Mouse (Mus musculus): ENCODE measurements around the gene Klhdc4.

Gene Klhdc4

GRCm38 (mm10) chr8:121809524-121810155 lies 19.7 kb downstream of the Klhdc4 start:
- DNase-seq (ENCODE audit: low read depth in 2 of 2, low spot score in 2 of 2) = no peak

DNA sequence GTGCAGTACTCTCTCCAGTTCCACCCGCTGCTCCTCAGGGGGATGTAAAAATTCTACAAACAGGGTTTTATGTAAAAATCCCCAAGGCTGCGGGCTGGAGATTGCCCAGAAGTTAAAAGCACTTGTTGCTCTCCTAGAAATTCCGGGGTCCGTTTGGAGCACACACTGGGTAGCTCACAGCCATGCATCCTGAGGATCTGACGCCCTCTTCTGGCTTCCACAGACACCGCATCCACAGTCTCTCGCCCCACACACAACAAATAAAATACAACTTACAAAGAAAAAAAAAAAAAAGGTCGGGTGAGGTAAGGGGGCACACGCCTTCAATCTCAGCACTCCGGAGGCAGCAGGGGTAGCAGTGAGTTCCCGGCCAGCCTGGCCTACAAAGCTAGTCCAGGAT lies 21.3 kb downstream of the Klhdc4 start:
- DNase-seq (ENCODE audit: low read depth in 2 of 2, low spot score in 2 of 2) = no peak

- no peak for DNase-seq (ENCODE audit: low read depth in 2 of 2, low spot score in 2 of 2)
Observed at GRCm38 (mm10) chr8:121806126-121806525, 23.2 kb downstream of the Klhdc4 start.

- no peak for DNase-seq (ENCODE audit: low read depth in 2 of 2, low spot score in 2 of 2)
Observed at GRCm38 (mm10) chr8:121804829-121805228, 24.5 kb downstream of the Klhdc4 start.

GRCm38 (mm10) chr8:121798401-121798800 lies 31.0 kb downstream of the Klhdc4 start:
- DNase-seq (ENCODE audit: low read depth in 2 of 2, low spot score in 2 of 2) = no peak

DNA sequence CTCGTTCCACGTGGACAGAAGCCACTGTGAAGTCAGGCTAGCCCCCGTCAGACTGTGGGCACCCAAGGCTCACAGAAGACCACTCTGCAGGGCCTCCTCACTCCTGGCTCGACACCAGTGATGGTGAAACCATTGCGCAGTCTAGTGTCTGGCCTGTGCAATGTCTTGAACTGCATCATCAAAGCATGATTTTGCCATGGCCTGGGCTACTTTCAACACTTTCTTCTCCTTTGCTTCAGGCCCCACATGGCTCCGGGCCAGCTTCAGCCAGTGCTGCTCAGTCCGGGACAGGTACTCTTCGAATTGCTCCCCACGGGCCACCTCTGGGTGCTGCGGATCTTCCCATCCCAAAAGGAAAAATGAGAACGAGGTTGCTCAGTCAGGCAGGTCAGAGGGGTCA lies 33.0 kb downstream of the Klhdc4 start:
- no peak for DNase-seq (ENCODE audit: low read depth in 2 of 2, low spot score in 2 of 2)

- DNase-seq (ENCODE audit: low read depth in 2 of 2, low spot score in 2 of 2) = no peak
Observed at GRCm38 (mm10) chr8:121795461-121795860, 33.9 kb downstream of the Klhdc4 start.

DNA sequence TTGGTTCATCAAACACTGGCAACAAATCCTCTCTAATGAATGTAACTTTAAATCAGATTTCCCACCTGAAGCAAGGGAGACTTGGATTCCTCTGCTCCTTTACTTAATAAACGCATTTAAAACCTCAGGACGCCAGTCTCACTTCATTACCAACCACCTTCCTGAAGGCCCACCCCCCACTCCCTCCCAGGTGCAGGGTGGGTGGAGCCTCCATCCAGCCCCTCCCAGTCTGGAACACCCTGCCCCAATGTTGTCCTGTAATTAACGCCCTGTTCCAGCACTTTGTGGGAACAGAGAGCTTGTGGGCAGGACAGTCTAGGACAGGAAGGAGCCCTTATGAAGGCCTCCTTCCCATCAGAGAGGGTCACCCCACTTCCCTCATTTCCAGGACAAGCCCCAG lies 35.2 kb downstream of the Klhdc4 start:
- no peak for DNase-seq (ENCODE audit: low read depth in 2 of 2, low spot score in 2 of 2)

DNA sequence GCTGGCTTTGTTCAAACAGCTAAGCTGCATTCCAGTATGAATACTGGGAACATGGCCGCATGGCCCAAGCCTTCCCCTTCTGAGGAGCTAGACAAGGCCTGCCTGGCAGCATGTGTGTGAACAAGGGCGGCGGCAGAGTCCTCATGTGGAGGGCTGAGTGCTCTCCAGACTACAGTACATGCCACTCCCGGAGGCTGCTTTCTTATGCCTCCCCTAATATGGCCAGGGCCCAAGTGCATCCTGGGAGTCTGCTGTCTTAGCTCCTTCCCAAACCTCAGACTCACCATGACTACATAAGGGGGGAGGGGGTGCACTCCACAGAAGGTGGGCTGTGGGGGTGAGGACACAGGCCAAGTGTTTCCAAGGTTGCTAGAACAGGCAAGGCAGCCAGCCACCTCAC lies 36.7 kb downstream of the Klhdc4 start:
- no peak for DNase-seq (ENCODE audit: low read depth in 2 of 2, low spot score in 2 of 2)

DNA sequence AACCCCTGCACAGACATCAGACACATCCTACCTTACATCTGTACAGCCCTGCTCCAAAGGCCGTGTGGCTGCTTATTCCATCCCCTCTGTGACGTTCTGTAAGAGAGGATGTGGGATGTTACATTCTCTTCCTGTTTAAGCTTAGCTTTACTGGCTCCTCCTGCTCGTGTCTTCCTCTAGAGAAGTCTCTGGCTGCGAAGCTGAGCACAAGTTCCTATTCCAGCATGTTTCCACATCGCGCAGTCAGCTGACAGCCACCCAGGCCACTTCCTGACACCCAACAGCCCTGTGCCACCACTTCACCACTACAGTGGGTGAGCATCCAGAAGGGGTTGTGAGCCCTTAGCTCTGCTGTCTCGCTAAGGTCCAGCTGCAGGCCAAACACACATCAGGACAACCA lies 37.2 kb downstream of the Klhdc4 start:
- DNase-seq (ENCODE audit: low read depth in 2 of 2, low spot score in 2 of 2) = no peak

DNA sequence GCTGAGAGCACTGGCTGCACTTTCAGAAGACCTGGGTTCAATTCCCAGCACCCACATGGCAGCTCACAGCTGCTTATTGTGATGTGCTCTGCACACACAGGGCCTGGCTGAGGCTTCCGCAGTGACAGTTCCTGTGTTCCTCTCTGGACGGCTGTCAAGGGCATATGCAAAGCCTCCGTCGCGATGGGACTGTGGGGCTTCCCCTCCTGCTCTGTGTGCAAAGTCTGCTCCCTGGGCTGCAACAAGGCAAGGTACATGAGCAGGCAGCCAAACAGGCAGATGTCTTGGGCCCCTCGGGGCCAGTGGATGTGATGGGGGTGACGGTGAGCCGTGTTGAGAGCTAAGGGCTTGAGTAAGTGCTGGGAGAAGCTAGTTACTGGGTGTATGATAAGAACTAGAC lies 40.6 kb downstream of the Klhdc4 start:
- no peak for DNase-seq (ENCODE audit: low read depth in 2 of 2, low spot score in 2 of 2)

GRCm38 (mm10) chr8:121786542-121786941 lies 42.8 kb downstream of the Klhdc4 start:
- DNase-seq (ENCODE audit: low read depth in 2 of 2, low spot score in 2 of 2) = no peak

DNA sequence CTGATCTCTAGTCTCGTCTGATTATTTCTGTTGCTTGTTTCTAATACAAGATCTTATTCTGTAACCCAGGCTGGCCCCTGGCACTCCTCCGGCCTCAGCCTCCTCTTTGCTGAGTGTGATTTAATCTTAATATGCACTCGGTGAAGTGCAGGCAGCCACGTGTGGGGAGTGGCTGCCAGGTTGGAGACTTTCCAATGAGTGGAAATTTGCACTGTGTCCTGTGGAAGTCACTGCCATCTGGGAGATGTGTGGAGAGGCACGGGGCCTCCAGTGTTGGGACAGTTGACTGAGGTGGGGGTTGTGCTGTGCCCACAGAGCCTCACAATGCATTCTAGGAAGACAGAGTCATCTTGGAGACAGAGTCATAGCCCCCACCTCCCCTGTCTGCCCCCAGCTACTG lies 46.9 kb downstream of the Klhdc4 start:
- DNase-seq (ENCODE audit: low read depth in 2 of 2, low spot score in 2 of 2) = no peak

GRCm38 (mm10) chr8:121773876-121774275 lies 55.5 kb downstream of the Klhdc4 start:
- no peak for DNase-seq (ENCODE audit: low read depth in 2 of 2, low spot score in 2 of 2)

DNA sequence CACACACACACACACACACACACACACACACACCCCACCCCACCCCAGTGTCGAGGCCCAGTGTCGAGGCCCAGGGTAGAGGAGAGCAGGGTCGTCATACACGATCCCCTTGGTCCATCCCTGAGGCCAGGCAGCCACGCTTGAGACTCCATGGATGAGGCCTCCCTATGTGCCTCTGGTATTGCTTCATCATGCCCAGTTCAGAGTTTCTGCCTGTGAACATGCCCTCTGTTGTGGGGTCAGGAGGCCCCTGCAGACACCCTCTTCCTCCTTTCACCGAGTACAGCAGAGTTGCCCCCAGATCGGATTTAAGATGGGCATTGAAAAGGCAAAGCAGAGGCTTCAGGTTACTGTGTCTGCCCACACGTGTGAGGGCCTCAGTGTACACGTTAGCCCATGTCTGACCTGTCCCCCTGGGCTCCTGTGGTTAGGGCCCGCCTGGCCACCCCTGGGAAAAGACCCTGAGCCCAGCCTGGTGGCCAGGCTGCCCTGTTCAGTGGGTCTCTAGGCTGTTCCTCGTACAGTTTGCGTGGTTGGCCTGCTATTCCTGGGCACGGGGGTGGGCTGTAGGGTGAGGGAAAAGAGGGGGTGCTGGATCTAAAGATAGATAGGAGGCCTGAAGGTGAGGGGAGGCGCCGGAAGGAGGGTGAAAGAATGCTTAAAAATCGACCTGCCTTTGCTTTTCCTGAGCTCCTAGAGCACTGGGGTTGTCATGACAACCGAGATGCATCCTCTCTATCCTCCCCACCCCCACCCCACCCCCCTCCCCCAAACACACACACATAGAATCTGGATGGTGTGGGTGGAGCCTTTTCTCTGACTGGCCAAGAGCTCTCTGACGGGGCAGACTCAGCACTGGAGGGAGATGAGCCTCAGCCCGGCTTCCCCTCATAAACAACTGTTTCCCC lies 58.3 kb downstream of the Klhdc4 start:
- DNase-seq (ENCODE audit: low read depth in 2 of 2, low spot score in 2 of 2) = no peak

DNA sequence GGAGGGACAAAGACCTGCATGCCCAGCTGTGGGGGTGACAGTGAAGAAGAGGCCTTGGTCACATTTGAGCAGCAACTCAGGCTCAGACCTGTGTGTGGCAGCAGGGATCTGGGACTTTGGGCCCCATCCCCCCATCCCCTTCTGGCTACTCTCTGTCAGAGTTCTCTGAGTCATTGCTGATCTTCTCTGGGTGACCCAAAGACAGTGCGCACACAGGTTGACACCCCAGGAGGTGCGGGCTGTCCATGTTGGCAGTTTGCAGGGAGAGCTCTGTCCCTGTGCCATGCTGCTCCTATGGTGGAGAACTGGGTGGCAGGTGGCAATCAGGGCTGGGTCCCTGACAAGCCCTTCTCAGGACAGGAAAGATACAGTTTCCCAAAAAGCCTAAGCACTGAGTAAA lies 59.7 kb downstream of the Klhdc4 start:
- no peak for DNase-seq (ENCODE audit: low read depth in 2 of 2, low spot score in 2 of 2)

- DNase-seq (ENCODE audit: low read depth in 2 of 2, low spot score in 2 of 2) = no peak
Observed at GRCm38 (mm10) chr8:121769095-121769494, 60.3 kb downstream of the Klhdc4 start.

GRCm38 (mm10) chr8:121765594-121766138 lies 63.7 kb downstream of the Klhdc4 start:
- no peak for DNase-seq (ENCODE audit: low read depth in 2 of 2, low spot score in 2 of 2)

DNA sequence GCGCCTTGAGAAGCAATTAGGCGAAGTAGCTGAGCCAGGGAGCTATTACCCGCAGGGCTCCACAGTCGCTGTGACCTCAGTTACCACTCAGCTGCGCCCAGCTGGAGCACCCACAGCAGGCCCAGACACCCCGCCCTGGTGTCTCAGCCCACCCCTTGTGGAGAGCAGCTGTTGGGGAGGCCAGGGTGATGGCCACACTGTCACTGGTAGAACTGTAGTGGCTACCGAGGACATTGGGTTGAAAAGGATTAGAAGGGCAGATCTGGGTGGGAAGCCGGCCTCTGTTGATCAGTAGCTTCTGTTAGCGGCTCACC lies 65.7 kb downstream of the Klhdc4 start:
- no peak for DNase-seq (ENCODE audit: low read depth in 2 of 2, low spot score in 2 of 2)

- DNase-seq (ENCODE audit: low read depth in 2 of 2, low spot score in 2 of 2) = no peak
Observed at GRCm38 (mm10) chr8:121762999-121763699, 66.2 kb downstream of the Klhdc4 start.

DNA sequence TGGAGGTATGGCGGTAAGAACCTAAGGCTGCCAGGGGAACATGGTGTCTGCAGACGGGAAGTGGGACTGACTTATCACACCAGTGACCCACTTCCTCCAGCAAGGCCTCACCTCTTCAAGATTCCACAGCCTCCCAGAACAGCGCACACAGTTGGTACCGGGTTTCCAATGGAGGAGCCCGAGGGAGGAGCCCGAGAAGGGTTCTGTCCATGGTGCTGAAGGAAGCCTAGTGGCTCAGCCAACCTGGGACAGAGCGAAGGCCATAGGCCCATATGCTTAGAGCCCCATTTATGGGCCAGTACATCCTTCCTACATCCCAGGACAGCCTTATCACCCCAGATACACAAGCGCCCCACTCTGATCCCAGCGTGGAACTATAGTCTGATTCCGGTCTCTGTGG lies 67.9 kb downstream of the Klhdc4 start:
- DNase-seq (ENCODE audit: low read depth in 2 of 2, low spot score in 2 of 2) = no peak

GRCm38 (mm10) chr8:121760484-121760883 lies 68.9 kb downstream of the Klhdc4 start:
- DNase-seq (ENCODE audit: low read depth in 2 of 2, low spot score in 2 of 2) = no peak

All from CD8-positive naive resting alpha-beta T cell, adult 2 months (primary cell).